Mouse (Mus musculus): Measurements from ENCODE around the gene Dennd1b.

DNA sequence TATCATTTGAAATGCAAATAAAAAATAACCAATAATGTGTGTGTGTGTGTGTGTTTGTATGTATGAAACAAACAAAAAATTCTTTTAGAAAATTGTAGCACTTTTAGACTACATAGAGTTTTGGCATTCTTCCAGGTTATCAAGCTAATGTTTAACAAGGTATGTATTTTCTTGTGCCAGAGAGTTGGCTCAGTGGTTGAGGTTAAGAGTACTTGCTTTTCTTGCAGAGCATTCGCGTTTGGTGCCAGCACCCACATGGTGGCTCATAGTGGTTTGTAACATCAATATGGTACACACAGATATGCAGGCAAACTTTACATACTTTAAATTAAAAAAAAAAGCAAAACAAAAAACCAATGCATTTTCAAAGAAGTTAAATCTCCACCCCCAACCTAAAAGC is 101.5 kb downstream of the Dennd1b start:
- TF ChIP-seq CTCF (IDR thresholded peaks at IDR 0.05; ENCODE audit: low read depth, low read length) = no peak
- TF ChIP-seq POLR2A (IDR thresholded peaks at IDR 0.05; ENCODE audit: extremely low read depth, insufficient read depth, low read length) = no peak
